Mouse (Mus musculus): ENCODE data around the gene Rsl1. TPM values are rescaled to one million over a fixed set of nuclear protein-coding genes. Genes with fewer than 3 reads are reported as not detected.

Gene Rsl1
- polyA plus RNA-seq, 1 experiment from 2014 or later: 1.3 TPM

DNA sequence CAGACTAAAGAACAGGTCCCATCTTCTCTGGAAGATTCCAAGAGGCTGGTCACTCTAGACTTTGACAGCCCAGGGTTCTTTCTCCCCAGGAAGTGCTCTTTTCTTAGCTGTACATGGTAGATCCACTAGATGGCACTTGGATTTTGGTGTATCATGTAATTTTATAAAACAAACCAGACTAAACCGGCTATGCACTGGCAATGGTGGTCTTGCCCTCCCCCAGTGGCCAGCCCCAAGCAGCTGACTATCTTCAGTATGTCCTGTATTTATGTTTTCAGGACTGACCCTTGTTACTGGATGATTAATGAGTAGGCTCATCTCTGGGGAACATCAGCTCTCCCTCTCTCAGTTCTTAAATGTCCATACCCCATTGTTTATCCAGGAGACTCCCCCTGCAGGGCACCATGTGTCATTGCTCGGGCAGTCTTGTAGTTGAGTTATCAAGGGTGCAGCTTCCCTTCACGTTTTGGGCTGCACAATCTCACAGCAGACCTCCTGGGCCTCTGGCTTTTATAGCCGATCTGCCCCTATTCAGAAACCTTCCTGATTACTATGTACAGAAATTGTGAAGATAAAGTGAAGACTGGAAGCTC lies 41.1 kb downstream of the Rsl1 start:
- no peak overlapping the region for H3K4me2 ChIP-seq (ENCODE audit: low read depth, low read length)
- H3K4me1 ChIP-seq (ENCODE audit: control insufficient read depth, low read depth, low read length): no peaks in the 10 kb centered on the region
- 47% methylated on average over 4 of the region's 4 CpGs for WGBS (ENCODE audit: insufficient replicate concordance)
- H3K27me3 ChIP-seq (ENCODE audit: control insufficient read depth, insufficient read depth, low read depth, low read length): no peaks in the 10 kb centered on the region
- H3K27ac ChIP-seq (ENCODE audit: low read length): no peak overlapping the region
- no peak overlapping the region for H3K9ac ChIP-seq (ENCODE audit: low read depth, low read length)
- no peak overlapping the region for H3K4me3 ChIP-seq (ENCODE audit: low read depth, low read length)
- ATAC-seq (ENCODE audit: low read depth): no peak
- H3K36me3 ChIP-seq (ENCODE audit: control insufficient read depth, insufficient read depth): no peaks in the 10 kb centered on the region
- H3K9me3 ChIP-seq (replicated peaks; ENCODE audit: control insufficient read depth, low read length): no peaks in the 10 kb centered on the region

Other genes starting within 250 kb of the Rsl1 start
- 0.74 and 0.80 TPM in 2 replicates for gene Zfp712, start 112.0 kb upstream of the Rsl1 start, polyA plus RNA-seq (2015; fragmentation: Nextera tagmentation; extraction: Ambion mirVana)
- gene Zfp708, start 75.2 kb upstream of the Rsl1 start, polyA plus RNA-seq (2015; fragmentation: Nextera tagmentation; extraction: Ambion mirVana): 0.60 and 0.83 TPM in 2 replicates
- gene Gm28557, start 64.6 kb upstream of the Rsl1 start, polyA plus RNA-seq (2015; fragmentation: Nextera tagmentation; extraction: Ambion mirVana): 1.1 and 1.2 TPM in 2 replicates
- 0.17 and 0.26 TPM in 2 replicates for gene Rslcan18, start 56.9 kb upstream of the Rsl1 start, polyA plus RNA-seq (2015; fragmentation: Nextera tagmentation; extraction: Ambion mirVana)
- 0.44 and 0.49 TPM in 2 replicates for gene Zfp759, start 51.5 kb upstream of the Rsl1 start, polyA plus RNA-seq (2015; fragmentation: Nextera tagmentation; extraction: Ambion mirVana)
- 0.28 and 0.35 TPM in 2 replicates for gene Zfp455, start 21.3 kb downstream of the Rsl1 start, polyA plus RNA-seq (2015; fragmentation: Nextera tagmentation; extraction: Ambion mirVana)
- gene Zfp458, start 105.3 kb downstream of the Rsl1 start, polyA plus RNA-seq (2015; fragmentation: Nextera tagmentation; extraction: Ambion mirVana): 0.41 and 0.50 TPM in 2 replicates
- gene Zfp457, start 133.3 kb downstream of the Rsl1 start, polyA plus RNA-seq (2015; fragmentation: Nextera tagmentation; extraction: Ambion mirVana): 0.46 TPM in 1 of 2 replicates, not detected in the other
- 0.65 and 0.75 TPM in 2 replicates for gene Zfp595, start 159.4 kb downstream of the Rsl1 start, polyA plus RNA-seq (2015; fragmentation: Nextera tagmentation; extraction: Ambion mirVana)
- gene Gm28044, start 187.4 kb downstream of the Rsl1 start, polyA plus RNA-seq (2015; fragmentation: Nextera tagmentation; extraction: Ambion mirVana): 0.19 TPM in 1 of 2 replicates, not detected in the other
- 0.62 and 0.63 TPM in 2 replicates for gene Zfp953, start 187.4 kb downstream of the Rsl1 start, polyA plus RNA-seq (2015; fragmentation: Nextera tagmentation; extraction: Ambion mirVana)
- 0.13 and 0.35 TPM in 2 replicates for gene Gm28041, start 202.6 kb downstream of the Rsl1 start, polyA plus RNA-seq (2015; fragmentation: Nextera tagmentation; extraction: Ambion mirVana)
- 0.36 and 0.47 TPM in 2 replicates for gene Zfp456, start 202.6 kb downstream of the Rsl1 start, polyA plus RNA-seq (2015; fragmentation: Nextera tagmentation; extraction: Ambion mirVana)
- 1.5 and 2.1 TPM in 2 replicates for gene Zfp429, start 226.6 kb downstream of the Rsl1 start, polyA plus RNA-seq (2015; fragmentation: Nextera tagmentation; extraction: Ambion mirVana)
- 0.09 and 0.14 TPM in 2 replicates for gene Zfp459, start 248.2 kb downstream of the Rsl1 start, polyA plus RNA-seq (2015; fragmentation: Nextera tagmentation; extraction: Ambion mirVana)